Mouse (Mus musculus): ENCODE measurements at regions not wholly inside any gene's neighbourhood (a gene's known extent, or its start where the extent isn't known, plus 50 kb on each side); places are given as distances from the start of the nearest gene placed in this dataset.

DNA sequence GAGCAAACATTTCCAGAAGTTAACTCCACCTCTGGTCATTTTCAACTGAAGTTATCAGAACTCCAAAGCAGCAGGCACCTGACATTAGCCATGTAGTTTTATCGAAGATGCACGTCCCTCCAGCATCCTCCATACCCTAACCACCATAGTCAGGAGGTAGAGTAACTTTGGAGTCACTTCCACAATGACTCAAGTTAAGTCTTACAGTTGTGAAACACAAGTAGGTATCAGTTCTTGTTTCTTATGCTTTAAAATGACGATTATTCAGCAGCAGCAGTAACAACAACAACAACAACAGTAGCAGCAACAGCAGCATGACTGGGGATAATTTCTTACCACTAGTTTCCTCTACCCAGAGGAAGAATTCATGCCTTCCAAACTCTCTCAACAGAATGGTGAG is 51.3 kb upstream of the Tank start:
- no peak overlapping the region for H3K27ac ChIP-seq
- H3K4me1 ChIP-seq (replicated peaks) = no peaks in the 10 kb centered on the region
- H3K36me3 ChIP-seq = no peaks in the 10 kb centered on the region
- no peaks in the 10 kb centered on the region for H3K27me3 ChIP-seq
- ATAC-seq (ENCODE audit: insufficient number of reproducible peaks, insufficient read depth, low FRiP score, low TSS enrichment, low read depth) = no peak
- H3K9ac ChIP-seq (replicated peaks) = no peak overlapping the region
- no peaks in the 10 kb centered on the region for H3K9me3 ChIP-seq
- no peak overlapping the region for H3K4me3 ChIP-seq (replicated peaks)
- no peak overlapping the region for H3K4me2 ChIP-seq
- 90% methylated on average over 3 of the region's 3 CpGs for WGBS

DNA sequence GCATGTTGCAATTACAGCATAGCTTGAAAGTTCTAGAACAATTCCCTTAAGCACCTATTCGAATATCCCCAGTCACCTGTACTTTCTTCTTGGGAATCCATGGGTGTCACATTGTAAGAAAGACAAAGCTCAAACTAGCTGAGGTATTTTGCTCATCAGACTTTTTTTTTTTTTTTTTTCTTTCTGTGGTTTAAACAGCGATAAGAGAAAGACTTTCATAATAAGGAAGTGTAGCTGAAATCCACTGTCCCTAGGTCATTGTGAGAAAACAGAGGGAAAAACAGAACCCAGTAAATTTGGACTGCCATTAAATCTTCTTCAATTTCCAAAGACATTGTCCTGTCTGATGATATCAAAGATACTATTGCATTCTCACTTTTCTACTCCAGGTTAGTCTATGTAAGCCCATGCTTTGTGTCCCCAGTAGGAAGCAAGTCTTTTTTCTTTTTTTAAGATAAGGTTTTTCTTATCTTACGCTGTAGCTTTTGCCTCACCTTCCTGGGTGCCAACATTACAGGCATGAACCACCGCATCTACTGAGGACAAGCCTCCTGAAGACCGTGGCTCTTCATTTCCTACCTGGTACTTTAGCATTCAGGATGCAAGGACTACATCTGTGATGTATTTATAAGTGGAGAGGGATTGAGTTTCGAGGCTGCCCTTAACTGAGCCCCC is 54.2 kb upstream of the Tank start:
- no peaks in the 10 kb centered on the region for H3K9me3 ChIP-seq
- no peak for ATAC-seq (ENCODE audit: insufficient number of reproducible peaks, insufficient read depth, low FRiP score, low TSS enrichment, low read depth)
- H3K9ac ChIP-seq (replicated peaks) = no peak overlapping the region
- H3K4me2 ChIP-seq = no peak overlapping the region
- WGBS = 79% methylated on average over 6 of the region's 6 CpGs
- H3K27me3 ChIP-seq = no peaks in the 10 kb centered on the region
- H3K36me3 ChIP-seq = no peaks in the 10 kb centered on the region
- no peak overlapping the region for H3K4me3 ChIP-seq (replicated peaks)
- H3K4me1 ChIP-seq (replicated peaks) = no peaks in the 10 kb centered on the region
- no peak overlapping the region for H3K27ac ChIP-seq

DNA sequence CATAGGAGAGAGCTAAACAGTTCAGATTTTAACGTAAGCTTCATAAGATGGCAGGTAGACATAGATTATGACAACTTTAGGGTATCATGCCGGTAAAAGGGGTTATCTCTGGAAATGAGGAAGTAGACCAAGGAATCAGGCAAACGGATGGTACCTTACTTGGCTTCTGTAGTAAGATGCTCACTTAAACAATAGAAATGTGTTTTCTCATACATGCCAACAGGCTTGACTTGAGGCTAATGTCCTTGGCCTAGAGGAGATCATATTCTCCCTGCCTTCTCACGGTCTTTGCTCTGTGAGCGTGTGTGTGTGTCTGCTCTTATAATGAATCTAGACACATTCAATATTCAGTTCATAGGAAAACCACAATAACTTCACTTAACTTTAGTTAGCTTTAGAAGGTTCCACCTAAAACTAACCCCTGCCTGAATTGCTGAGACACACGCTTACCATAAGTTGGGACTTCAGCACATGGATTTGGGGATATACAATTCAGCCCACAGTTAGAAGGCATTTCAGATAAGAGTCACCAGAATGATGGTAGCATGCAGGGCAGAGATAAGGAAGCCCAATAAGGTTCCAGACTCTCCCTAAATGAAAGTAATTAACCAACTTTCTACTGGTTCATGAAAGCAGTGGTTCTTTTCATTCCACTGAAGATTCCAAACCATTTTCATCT is 63.8 kb upstream of the Tank start:
- no peaks in the 10 kb centered on the region for H3K4me1 ChIP-seq (replicated peaks)
- ATAC-seq (ENCODE audit: insufficient number of reproducible peaks, insufficient read depth, low FRiP score, low TSS enrichment, low read depth) = no peak
- 95% methylated on average over 6 of the region's 6 CpGs for WGBS

DNA sequence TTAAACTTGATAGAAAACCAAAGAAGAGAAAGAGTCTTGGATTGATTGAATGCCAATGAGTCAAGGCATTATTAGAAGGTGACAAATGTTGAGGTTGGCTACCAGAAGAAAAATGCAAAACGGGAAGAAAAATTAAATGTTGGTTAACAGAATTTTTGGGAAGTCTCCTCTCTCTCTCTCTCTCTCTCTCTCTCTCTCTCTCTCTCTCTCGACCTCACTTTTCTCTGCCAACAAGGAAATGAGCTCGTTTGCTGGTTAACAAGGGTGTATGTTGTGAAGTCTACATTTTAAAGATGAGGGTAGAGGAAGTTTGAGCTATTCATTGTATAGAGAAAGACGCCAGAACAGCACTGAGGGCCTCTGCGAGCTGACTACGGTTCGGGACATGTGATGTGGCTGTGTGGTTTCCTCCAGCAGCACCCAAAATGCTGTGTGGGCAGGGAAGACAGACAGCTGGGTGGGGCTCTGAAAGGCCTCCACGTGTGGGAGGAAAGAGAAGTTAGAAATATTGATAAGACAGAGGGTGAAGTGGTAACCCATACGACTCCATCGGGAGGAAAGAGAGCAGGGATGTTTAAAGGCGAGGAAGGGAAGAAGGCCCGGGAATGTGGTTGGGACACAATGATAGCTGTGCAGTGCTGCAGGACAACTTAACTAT is 64.5 kb upstream of the Tank start:
- H3K9ac ChIP-seq (replicated peaks) = no peak overlapping the region
- no peaks in the 10 kb centered on the region for H3K36me3 ChIP-seq
- H3K9me3 ChIP-seq = 0 out of 2 replicates have a peak, but pooled peaks cover 3% of the 10 kb centered on the region
- H3K27ac ChIP-seq = no peak overlapping the region
- no peaks in the 10 kb centered on the region for H3K27me3 ChIP-seq
- 76% methylated on average over 12 of the region's 12 CpGs for WGBS
- H3K4me3 ChIP-seq (replicated peaks) = no peak overlapping the region
- no peak overlapping the region for H3K4me2 ChIP-seq
- H3K4me1 ChIP-seq (replicated peaks) = no peaks in the 10 kb centered on the region
- no peak for ATAC-seq (ENCODE audit: insufficient number of reproducible peaks, insufficient read depth, low FRiP score, low TSS enrichment, low read depth)

More for the DNA sequence above, 63.8 kb upstream of the Tank start:
- Histone ChIP-seq H3K27ac (no peak overlapping the region), H3K4me2 (no peak overlapping the region), H3K9ac (replicated peaks) (no peak overlapping the region), H3K36me3 (no peaks in the 10 kb centered on the region), H3K4me3 (replicated peaks) (no peak overlapping the region), H3K9me3 (no peaks in the 10 kb centered on the region), H3K27me3 (no peaks in the 10 kb centered on the region)

DNA sequence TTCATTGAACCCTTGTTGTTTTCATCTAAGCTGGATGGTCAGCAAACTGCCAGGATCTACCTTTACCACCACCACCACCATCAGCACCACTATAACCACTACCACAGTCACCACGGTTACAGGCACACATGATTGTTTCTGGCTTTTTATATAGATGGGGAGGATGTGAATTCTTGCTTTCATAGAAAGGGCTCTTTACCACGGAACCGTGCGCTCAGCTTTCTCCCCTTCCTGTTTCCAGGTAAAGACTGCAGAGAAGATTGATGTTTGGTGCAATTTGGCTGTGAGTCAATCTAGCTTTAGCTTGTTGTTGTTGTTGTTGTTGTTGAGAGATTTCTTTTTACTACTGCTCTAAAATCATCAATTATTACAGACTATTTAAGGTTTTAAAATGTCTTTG is 74.8 kb upstream of the Tank start:
- WGBS = 89% methylated on average over 4 of the region's 4 CpGs

DNA sequence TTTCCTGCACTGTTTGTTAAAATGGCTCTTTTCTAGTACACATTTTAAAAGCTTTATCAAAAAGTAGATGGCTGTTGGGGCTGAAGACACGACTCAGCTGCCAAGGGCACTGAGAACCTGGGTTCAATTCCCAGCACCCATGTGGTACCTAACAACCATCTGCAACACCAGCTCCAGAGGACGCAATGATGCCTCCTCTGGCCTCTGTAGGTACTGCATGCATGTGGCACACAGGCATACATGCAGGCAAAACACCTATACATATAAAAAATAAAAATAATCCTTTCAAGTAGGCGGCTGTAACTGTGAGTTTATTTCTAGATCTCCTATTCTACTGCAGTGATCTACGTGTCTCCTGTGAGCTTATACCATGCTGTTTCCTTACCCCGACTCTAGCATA is 76.5 kb upstream of the Tank start:
- H3K36me3 ChIP-seq = no peaks in the 10 kb centered on the region
- no peaks in the 10 kb centered on the region for H3K9me3 ChIP-seq
- 86% methylated on average over 5 of the region's 5 CpGs for WGBS
- ATAC-seq (ENCODE audit: insufficient number of reproducible peaks, insufficient read depth, low FRiP score, low TSS enrichment, low read depth) = no peak
- H3K4me2 ChIP-seq = no peak overlapping the region
- no peak overlapping the region for H3K4me3 ChIP-seq (replicated peaks)
- H3K4me1 ChIP-seq (replicated peaks) = no peaks in the 10 kb centered on the region
- no peaks in the 10 kb centered on the region for H3K27me3 ChIP-seq
- no peak overlapping the region for H3K9ac ChIP-seq (replicated peaks)
- no peak overlapping the region for H3K27ac ChIP-seq

More for the DNA sequence above, 74.8 kb upstream of the Tank start:
- Histone ChIP-seq H3K27ac (no peak overlapping the region), H3K4me2 (no peak overlapping the region), H3K4me1 (replicated peaks) (no peaks in the 10 kb centered on the region), H3K4me3 (replicated peaks) (no peak overlapping the region), H3K36me3 (no peaks in the 10 kb centered on the region), H3K9ac (replicated peaks) (no peak overlapping the region), H3K27me3 (no peaks in the 10 kb centered on the region), H3K9me3 (no peaks in the 10 kb centered on the region)
- ATAC-seq (ENCODE audit: insufficient number of reproducible peaks, insufficient read depth, low FRiP score, low TSS enrichment, low read depth) = no peak

DNA sequence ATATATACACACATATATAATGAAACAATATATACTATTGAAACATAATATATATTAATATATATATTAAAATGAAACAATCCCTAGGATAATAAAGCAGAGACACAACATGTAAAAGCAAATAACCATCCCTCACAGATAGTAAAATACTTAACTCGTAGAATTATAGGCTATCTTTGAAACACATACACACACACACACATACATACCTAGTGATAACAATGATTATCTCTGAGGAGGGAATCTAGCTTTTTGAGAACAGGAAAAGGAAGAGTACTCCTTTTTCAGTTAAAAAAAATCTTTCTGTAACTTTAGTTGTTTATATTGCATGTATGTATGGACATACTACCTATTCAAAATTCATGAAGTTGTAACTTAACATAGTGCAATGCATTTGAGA is 79.1 kb upstream of the Tank start:
- Histone ChIP-seq H3K36me3 (no peaks in the 10 kb centered on the region), H3K27ac (no peak overlapping the region), H3K4me2 (no peak overlapping the region), H3K4me1 (replicated peaks) (0 out of 2 replicates have a peak, but pooled peaks cover under 1% of the 10 kb centered on the region), H3K9ac (replicated peaks) (no peak overlapping the region), H3K9me3 (no peaks in the 10 kb centered on the region), H3K27me3 (no peaks in the 10 kb centered on the region), H3K4me3 (replicated peaks) (no peak overlapping the region)
- 85% methylated on average over 1 of the region's 1 CpGs for WGBS
- ATAC-seq (ENCODE audit: insufficient number of reproducible peaks, insufficient read depth, low FRiP score, low TSS enrichment, low read depth) = no peak

DNA sequence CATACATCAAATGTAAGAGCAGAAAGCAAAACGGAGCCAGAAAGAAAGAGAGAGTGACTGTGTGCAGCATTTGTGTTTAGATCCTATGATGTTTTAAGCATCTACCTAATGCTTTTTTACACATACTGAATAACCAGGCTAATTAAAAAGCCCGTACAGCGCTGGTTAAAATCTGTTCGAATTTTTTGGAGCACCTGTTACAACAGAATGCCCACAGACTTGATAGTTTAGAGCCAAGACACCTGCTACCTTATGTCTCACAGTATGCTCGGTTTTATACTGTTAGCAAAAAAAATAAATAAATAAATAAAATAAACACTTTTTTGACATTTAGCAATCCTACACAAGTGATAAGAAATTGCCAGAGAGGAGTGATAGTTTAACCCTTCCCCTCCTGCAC is 80.5 kb upstream of the Tank start:
- no peak overlapping the region for H3K9ac ChIP-seq (replicated peaks)
- no peak overlapping the region for H3K4me2 ChIP-seq
- no peak overlapping the region for H3K4me3 ChIP-seq (replicated peaks)
- no peak for ATAC-seq (ENCODE audit: insufficient number of reproducible peaks, insufficient read depth, low FRiP score, low TSS enrichment, low read depth)
- no peaks in the 10 kb centered on the region for H3K9me3 ChIP-seq
- H3K27ac ChIP-seq = no peak overlapping the region
- 76% methylated on average over 5 of the region's 5 CpGs for WGBS
- H3K36me3 ChIP-seq = no peaks in the 10 kb centered on the region
- no peaks in the 10 kb centered on the region for H3K27me3 ChIP-seq
- H3K4me1 ChIP-seq (replicated peaks) = peaks cover 6% of the 10 kb centered on the region; the same call in 1 of the 2 replicates

DNA sequence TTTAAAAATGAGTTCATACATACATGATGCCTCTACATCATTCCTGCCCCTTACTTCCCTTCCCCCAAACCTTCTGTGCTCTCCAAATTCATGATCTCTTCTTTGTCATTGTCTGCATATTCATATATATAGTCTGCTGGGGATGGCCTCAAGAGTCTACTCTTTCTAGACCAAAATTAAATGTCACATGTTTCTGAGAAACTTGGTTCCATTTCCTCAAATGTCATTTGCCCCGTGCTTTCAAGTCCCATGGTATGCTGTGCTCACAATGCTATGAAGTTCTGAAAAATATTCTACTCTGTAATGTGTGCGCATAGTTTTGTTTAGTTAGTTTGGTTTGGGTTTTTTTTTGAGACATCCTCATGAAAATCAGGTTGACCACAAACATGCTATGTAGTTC is 81.4 kb upstream of the Tank start:
- H3K4me2 ChIP-seq = no peak overlapping the region
- H3K4me3 ChIP-seq (replicated peaks) = no peak overlapping the region
- no peaks in the 10 kb centered on the region for H3K27me3 ChIP-seq
- no peak for ATAC-seq (ENCODE audit: insufficient number of reproducible peaks, insufficient read depth, low FRiP score, low TSS enrichment, low read depth)
- no peaks in the 10 kb centered on the region for H3K9me3 ChIP-seq
- no peak overlapping the region for H3K27ac ChIP-seq
- H3K4me1 ChIP-seq (replicated peaks) = peaks cover 6% of the 10 kb centered on the region; the same call in 1 of the 2 replicates
- H3K36me3 ChIP-seq = no peaks in the 10 kb centered on the region
- no peak overlapping the region for H3K9ac ChIP-seq (replicated peaks)
- 91% methylated on average over 2 of the region's 2 CpGs for WGBS

DNA sequence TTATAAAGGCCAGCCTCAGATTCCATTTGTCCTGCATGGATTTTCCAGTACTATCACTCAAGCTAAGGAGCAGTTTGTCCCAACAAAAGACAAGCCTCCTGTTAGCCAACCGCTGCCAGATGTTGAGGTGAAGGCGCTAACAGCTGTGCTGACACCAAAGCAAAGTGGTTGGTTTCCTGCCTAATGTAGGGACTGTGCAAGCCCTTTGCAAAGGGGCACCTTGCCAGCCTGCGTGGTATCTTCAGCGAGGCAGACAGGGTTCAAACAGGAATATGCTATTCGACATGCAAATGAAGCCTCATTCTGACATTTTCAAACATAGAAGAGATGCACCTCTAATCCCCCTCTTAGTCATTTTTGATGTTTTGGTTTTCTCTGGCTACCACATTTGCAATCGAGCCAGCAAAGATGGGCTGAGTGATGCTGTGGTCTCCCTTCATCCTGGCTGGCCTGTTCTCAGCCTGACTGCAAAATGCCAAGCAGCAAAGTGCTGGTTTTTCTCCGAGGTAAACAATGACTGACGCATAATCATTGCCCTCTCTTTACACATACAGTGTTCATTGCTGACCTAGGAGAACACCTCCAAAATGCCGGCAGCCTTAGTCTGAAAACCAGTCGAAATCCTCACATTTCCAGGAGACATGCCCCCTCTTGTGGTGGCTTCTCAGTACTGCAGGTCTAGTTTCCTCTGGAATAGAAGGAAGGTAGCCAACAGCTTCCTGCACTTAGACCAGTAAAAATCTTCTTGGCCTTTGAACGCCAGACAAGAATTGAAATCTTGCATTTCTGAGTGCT is 84.3 kb upstream of the Tank start:
- Histone ChIP-seq H3K9me3 (no peaks in the 10 kb centered on the region), H3K27ac (no peak overlapping the region), H3K36me3 (no peaks in the 10 kb centered on the region), H3K27me3 (no peaks in the 10 kb centered on the region), H3K4me2 (no peak overlapping the region), H3K4me1 (replicated peaks) (peaks cover 6% of the 10 kb centered on the region; the same call in 1 of the 2 replicates), H3K9ac (replicated peaks) (no peak overlapping the region), H3K4me3 (replicated peaks) (no peak overlapping the region)
- WGBS = 41% methylated on average over 11 of the region's 11 CpGs
- ATAC-seq (ENCODE audit: insufficient number of reproducible peaks, insufficient read depth, low FRiP score, low TSS enrichment, low read depth) = no peak

Measured in limb, embryonic 12.5 days (tissue).